Mouse (Mus musculus) frontal cortex, postnatal 25 days (tissue): ENCODE measurements around the gene 4931400O07Rik.

Experiments used
- DNase-seq, 2 experiments: peaks; one replicate each; pipeline ENCODE4 v3.0.0; 2022; ENCODE audit warnings: low spot score in 2 of 2

The 4931400O07Rik gene

DNA sequence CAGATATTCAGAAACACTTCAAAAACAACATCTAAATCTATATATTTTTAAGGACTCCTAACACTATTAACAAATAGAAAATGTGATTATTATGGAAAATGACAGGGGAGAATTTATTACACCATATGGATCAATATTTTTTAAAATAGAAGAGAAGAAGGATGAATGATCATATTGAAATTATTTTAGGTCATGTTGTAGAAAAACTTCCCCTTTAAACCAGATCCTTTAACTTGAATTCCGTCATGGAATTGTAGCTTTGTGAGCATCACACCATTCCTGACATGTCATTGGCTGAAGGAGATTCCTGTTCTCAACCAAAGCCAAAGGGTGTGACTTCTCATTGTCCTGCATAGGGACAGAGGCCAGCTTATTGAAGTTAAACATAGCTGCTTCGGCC lies at the start of gene 4931400O07Rik:
Gene 4931400O07Rik (plus strand): TSS at position 301 of the 400 bp plus-strand sequence.
- no peak for DNase-seq
